Mouse (Mus musculus) kidney, embryonic 16.5 days (tissue): ENCODE results near the gene Svs1. TPM values are rescaled to one million over a fixed set of nuclear protein-coding genes. Genes with fewer than 3 reads are reported as not detected.
"Not testable (repeated sequence)": the region's sequence is repeated elsewhere in the genome, so short reads cannot be mapped to it uniquely, and the experiment has no call there.

Source experiments
- ATAC-seq: fragments of 200-750 bp; cut with Nextera tagmentation; 2 replicates; pipeline ENCODE4 v1.8.0; 2017; ENCODE audit warnings: moderate TSS enrichment; ENCODE audit not compliant: low FRiP score, low TSS enrichment
- H3K27ac ChIP-seq: fragments of 300-500 bp; sonication (generic); 2 replicates; pipeline ENCODE4 v1.5.1; 2014; ENCODE audit warnings: low read length
- H3K27me3 ChIP-seq: fragments of 300-500 bp; sonication (generic); 2 replicates; pipeline ENCODE4 v1.6.1; 2014; ENCODE audit warnings: low read length, control low read depth, mixed read lengths; ENCODE audit not compliant: insufficient read depth
- H3K36me3 ChIP-seq: fragments of 300-500 bp; sonication (generic); 2 replicates; pipeline ENCODE4 v1.6.1; 2014; ENCODE audit warnings: low read length, control low read depth, mixed read lengths; ENCODE audit not compliant: insufficient read depth
- H3K4me1 ChIP-seq: fragments of 300-500 bp; sonication (generic); 2 replicates; pipeline ENCODE4 v1.6.1; 2014; ENCODE audit warnings: low read length, control low read depth, mixed read lengths; ENCODE audit not compliant: insufficient read depth
- H3K4me2 ChIP-seq: fragments of 300-500 bp; sonication (generic); replicated peaks from 2 replicates; pipeline ENCODE4 v1.6.1; 2014; ENCODE audit warnings: low read depth, low read length
- H3K4me3 ChIP-seq: fragments of 300-500 bp; sonication (generic); 2 replicates; pipeline ENCODE4 v1.5.1; 2014; ENCODE audit warnings: mild to moderate bottlenecking, low read length
- H3K9ac ChIP-seq: fragments of 300-500 bp; sonication (generic); replicated peaks from 2 replicates; pipeline ENCODE4 v1.6.1; 2014; ENCODE audit warnings: low read length
- H3K9me3 ChIP-seq: fragments of 300-500 bp; sonication (generic); 2 replicates; pipeline ENCODE4 v1.6.1; 2016; ENCODE audit warnings: low read length, control low read depth
- WGBS: fragments of 180-500 bp; shearing (Covaris S2); extraction: QIAGEN DNeasy Blood & Tissue Kit; methylation state at CpG from one replicate; pipeline ENCODE4 v1.1.7; 2014; 5-methylcytosine and 5-hydroxymethylcytosine counted together
- polyA plus RNA-seq: library from polyadenylated mRNA; unstranded; fragments of >200 nt; fragmentation: Nextera tagmentation; extraction: Ambion mirVana; gene quantifications from 2 replicates; pipeline ENCODE4 v1.2.1, GENCODE M21; 2015

The Svs1 gene
- not detected in 2 replicates for polyA plus RNA-seq

- H3K27ac ChIP-seq: no peak within 1 kb of the TSS
- no peak within 1 kb of the TSS for H3K4me3 ChIP-seq
- no peak within 1 kb of the TSS for H3K4me2 ChIP-seq
- H3K9ac ChIP-seq: no peak within 1 kb of the TSS
- H3K9me3 ChIP-seq: no peaks in the 10 kb centered on the region
- no peaks in the 10 kb centered on the region for H3K36me3 ChIP-seq
- ATAC-seq: no peak
- no peaks in the 10 kb centered on the region for H3K27me3 ChIP-seq
- H3K4me1 ChIP-seq: no peaks in the 10 kb centered on the region
- 54% methylated on average over 7 of the region's 7 CpGs for WGBS
Observed at GRCm38 (mm10) chr6:48986444-48986990, at the start of gene Svs1. Gene Svs1, plus strand, starts transcription at chr6:48986861.

- H3K27me3 ChIP-seq: no peaks in the 10 kb centered on the region
Observed at GRCm38 (mm10) chr6:48949596-48949995, 37.1 kb upstream of the Svs1 start.

GRCm38 (mm10) chr6:48950676-48951075, 36.0 kb upstream of the Svs1 start:
- H3K9ac ChIP-seq: no peak overlapping the region
- no peak overlapping the region for H3K4me3 ChIP-seq
- H3K4me1 ChIP-seq: no peaks in the 10 kb centered on the region
- no peak overlapping the region for H3K4me2 ChIP-seq
- no peaks in the 10 kb centered on the region for H3K9me3 ChIP-seq
- no peak for ATAC-seq
- no peaks in the 10 kb centered on the region for H3K36me3 ChIP-seq
- whole genome bisulfite sequencing: 91% methylated on average over 5 of the region's 5 CpGs
- H3K27ac ChIP-seq: no peak overlapping the region
- H3K27me3 ChIP-seq: no peaks in the 10 kb centered on the region

More at GRCm38 (mm10) chr6:48949596-48949995, 37.1 kb upstream of the Svs1 start:
- H3K4me2 ChIP-seq: no peak overlapping the region
- H3K27ac ChIP-seq: no peak overlapping the region
- 70% methylated on average over 2 of the region's 2 CpGs for WGBS
- H3K36me3 ChIP-seq: no peaks in the 10 kb centered on the region
- no peak for ATAC-seq
- no peak overlapping the region for H3K9ac ChIP-seq
- peaks cover 1% of the 10 kb centered on the region; the same call in 1 of the 2 replicates for H3K9me3 ChIP-seq
- no peak overlapping the region for H3K4me3 ChIP-seq
- no peaks in the 10 kb centered on the region for H3K4me1 ChIP-seq

GRCm38 (mm10) chr6:48951630-48952029, 35.0 kb upstream of the Svs1 start:
- H3K4me1 ChIP-seq: no peaks in the 10 kb centered on the region
- H3K4me2 ChIP-seq: no peak overlapping the region
- H3K9me3 ChIP-seq: no peaks in the 10 kb centered on the region
- 92% methylated on average over 6 of the region's 6 CpGs for WGBS
- H3K9ac ChIP-seq: no peak overlapping the region
- H3K27ac ChIP-seq: no peak overlapping the region
- H3K27me3 ChIP-seq: no peaks in the 10 kb centered on the region
- ATAC-seq: no peak
- H3K4me3 ChIP-seq: no peak overlapping the region
- H3K36me3 ChIP-seq: no peaks in the 10 kb centered on the region

GRCm38 (mm10) chr6:48953220-48953619, 33.4 kb upstream of the Svs1 start:
- H3K4me3 ChIP-seq: no peak overlapping the region
- H3K36me3 ChIP-seq: no peaks in the 10 kb centered on the region
- H3K27ac ChIP-seq: no peak overlapping the region
- H3K9me3 ChIP-seq: no peaks in the 10 kb centered on the region
- H3K9ac ChIP-seq: no peak overlapping the region
- H3K4me1 ChIP-seq: no peaks in the 10 kb centered on the region
- 86% methylated on average over 5 of the region's 5 CpGs for WGBS
- no peak overlapping the region for H3K4me2 ChIP-seq
- ATAC-seq: no peak
- H3K27me3 ChIP-seq: no peaks in the 10 kb centered on the region

GRCm38 (mm10) chr6:48954211-48954610, 32.5 kb upstream of the Svs1 start:
- no peaks in the 10 kb centered on the region for H3K4me1 ChIP-seq
- WGBS: 89% methylated on average over 5 of the region's 5 CpGs
- ATAC-seq: no peak; the same call in 1 of the 2 replicates

GRCm38 (mm10) chr6:48954946-48955345, 31.7 kb upstream of the Svs1 start:
- WGBS: 29% methylated on average over 1 of the region's 1 CpGs
- Histone ChIP-seq H3K27ac (no peak overlapping the region), H3K4me1 (no peaks in the 10 kb centered on the region), H3K4me2 (no peak overlapping the region), H3K36me3 (no peaks in the 10 kb centered on the region), H3K4me3 (no peak overlapping the region), H3K27me3 (no peaks in the 10 kb centered on the region), H3K9ac (no peak overlapping the region), H3K9me3 (no peaks in the 10 kb centered on the region)
- ATAC-seq: 0 out of 2 replicates have a peak, but pooled peaks have one; percentile 57

More at GRCm38 (mm10) chr6:48954211-48954610, 32.5 kb upstream of the Svs1 start:
- no peaks in the 10 kb centered on the region for H3K9me3 ChIP-seq
- no peak overlapping the region for H3K9ac ChIP-seq
- H3K4me2 ChIP-seq: no peak overlapping the region
- no peaks in the 10 kb centered on the region for H3K36me3 ChIP-seq
- no peak overlapping the region for H3K4me3 ChIP-seq
- no peak overlapping the region for H3K27ac ChIP-seq
- no peaks in the 10 kb centered on the region for H3K27me3 ChIP-seq

GRCm38 (mm10) chr6:48956785-48957184, 29.9 kb upstream of the Svs1 start:
- no peak for ATAC-seq
- Histone ChIP-seq H3K4me1 (no peaks in the 10 kb centered on the region), H3K9me3 (no peaks in the 10 kb centered on the region), H3K27ac (no peak overlapping the region), H3K27me3 (no peaks in the 10 kb centered on the region), H3K9ac (no peak overlapping the region), H3K4me2 (no peak overlapping the region), H3K4me3 (no peak overlapping the region), H3K36me3 (no peaks in the 10 kb centered on the region)
- 73% methylated on average over 4 of the region's 4 CpGs for WGBS

GRCm38 (mm10) chr6:48958053-48958452, 28.6 kb upstream of the Svs1 start:
- WGBS: 67% methylated on average over 1 of the region's 1 CpGs
- H3K27me3 ChIP-seq: no peaks in the 10 kb centered on the region
- H3K4me2 ChIP-seq: no peak overlapping the region
- no peaks in the 10 kb centered on the region for H3K4me1 ChIP-seq
- no peak overlapping the region for H3K4me3 ChIP-seq
- ATAC-seq: no peak
- no peak overlapping the region for H3K27ac ChIP-seq
- H3K36me3 ChIP-seq: no peaks in the 10 kb centered on the region
- no peaks in the 10 kb centered on the region for H3K9me3 ChIP-seq
- no peak overlapping the region for H3K9ac ChIP-seq

GRCm38 (mm10) chr6:48959151-48959550, 27.5 kb upstream of the Svs1 start:
- WGBS: 28% methylated on average over 7 of the region's 7 CpGs
- H3K36me3 ChIP-seq, H3K4me1 ChIP-seq, H3K27me3 ChIP-seq, H3K9me3 ChIP-seq, H3K9ac ChIP-seq, H3K4me2 ChIP-seq, H3K4me3 ChIP-seq, H3K27ac ChIP-seq, ATAC-seq: not testable (repeated sequence)
